Comparison of ENCODE assay signal across 15 mouse cellular contexts in genomic region chr1:182503206-182503900, GRCm38 (mm10). TPM values are rescaled to one million over a fixed set of nuclear protein-coding genes. Genes with fewer than 3 reads are reported as not detected.
DNase-seq lines count a peak whose midpoint lies in the region; ATAC-seq and TF ChIP-seq lines count a peak whose summit lies in the region.
"Had no signal": no experiment of that assay in that cellular context is flagged by ENCODE, and none has a peak within 500 bp of the region (broad histone marks: within the 10 kb centered on the region; RNA-seq: fewer than 3 reads in every experiment).

No protein-coding gene starts in this region.

- DNase-seq in heart, adult 2 months, result no peak
- DNase-seq in heart, postnatal 25 days (ENCODE audit: low spot score), result no peak
- DNase-seq in liver, postnatal 0 days, result no peak
- DNase-seq in 416B (ENCODE audit: low read depth), result peak; percentile 69
- DNase-seq in urinary bladder, postnatal 36 days (ENCODE audit: low spot score in 2 of 2), result no peak
- DNase-seq in left cerebral cortex, adult 18-20 months (ENCODE audit: low spot score in 2 of 2), result no peak
- DNase-seq: B cell, adult 2 months; cerebellum, adult 18-20 months; thymus, adult 18-20 months had no signal

- no peak overlapping the region for H3K9ac ChIP-seq in heart, adult 2 months (ENCODE audit: low read depth, low read length)
- no peak overlapping the region for H3K9ac ChIP-seq in liver, embryonic 12.5 days
- no peak overlapping the region for H3K9ac ChIP-seq in liver, postnatal 0 days (replicated peaks)
- H3K9ac ChIP-seq in intestine, embryonic 16.5 days (ENCODE audit: low read depth, low read length), result peak overlapping the region; percentile 36; the same call in 1 of the 2 replicates
- H3K9ac ChIP-seq: embryonic facial prominence, embryonic 13.5 days; hindbrain, embryonic 12.5 days; liver, embryonic 14.5 days had no signal

- H3K79me2 ChIP-seq in heart, adult 2 months (replicated peaks; ENCODE audit: control insufficient read depth, insufficient read depth, low read length), result peaks cover 2% of the 10 kb centered on the region; the same call in 1 of the 2 replicates

- H3K4me1 ChIP-seq in heart, adult 2 months (ENCODE audit: control insufficient read depth, insufficient read depth, low read length), result peaks cover 55% of the 10 kb centered on the region
- peaks cover 72% of the 10 kb centered on the region for H3K4me1 ChIP-seq in liver, embryonic 12.5 days
- peaks cover 44% of the 10 kb centered on the region for H3K4me1 ChIP-seq in liver, postnatal 0 days (ENCODE audit: insufficient read depth)
- H3K4me1 ChIP-seq in intestine, embryonic 16.5 days (ENCODE audit: control insufficient read depth, insufficient read depth, low read length), result peaks cover 59% of the 10 kb centered on the region

- no peaks in the 10 kb centered on the region for H3K27me3 ChIP-seq in heart, adult 2 months (ENCODE audit: control insufficient read depth, insufficient read depth, low read length)
- H3K27me3 ChIP-seq in liver, embryonic 12.5 days (replicated peaks), result no peaks in the 10 kb centered on the region
- H3K27me3 ChIP-seq in liver, postnatal 0 days (ENCODE audit: insufficient read depth, low read length), result no peaks in the 10 kb centered on the region
- H3K27me3 ChIP-seq in intestine, embryonic 16.5 days (replicated peaks; ENCODE audit: control insufficient read depth, insufficient read depth, low read length), result no peaks in the 10 kb centered on the region
- H3K27me3 ChIP-seq: embryonic facial prominence, embryonic 13.5 days; hindbrain, embryonic 12.5 days; neural tube, embryonic 12.5 days had no signal

- H3K4me2 ChIP-seq in liver, embryonic 12.5 days, result no peak overlapping the region
- H3K4me2 ChIP-seq in liver, postnatal 0 days (ENCODE audit: low read depth, low read length), result no peak overlapping the region
- H3K4me2 ChIP-seq in intestine, embryonic 16.5 days (ENCODE audit: low read depth, low read length), result no peak overlapping the region
- H3K4me2 ChIP-seq: embryonic facial prominence, embryonic 13.5 days; hindbrain, embryonic 12.5 days; neural tube, embryonic 12.5 days had no signal

- peaks cover 14% of the 10 kb centered on the region for H3K36me3 ChIP-seq in heart, adult 2 months (ENCODE audit: control insufficient read depth, insufficient read depth, low read length)
- H3K36me3 ChIP-seq in liver, embryonic 12.5 days, result no peaks in the 10 kb centered on the region; the same call in 1 of the 2 replicates
- 0 out of 2 replicates have a peak, but pooled peaks cover 5% of the 10 kb centered on the region for H3K36me3 ChIP-seq in liver, postnatal 0 days (replicated peaks; ENCODE audit: insufficient read depth, low read length)
- no peaks in the 10 kb centered on the region for H3K36me3 ChIP-seq in intestine, embryonic 16.5 days (ENCODE audit: control insufficient read depth, insufficient read depth, low read length)

- H3K4me3 ChIP-seq in heart, adult 2 months, result no peak overlapping the region
- H3K4me3 ChIP-seq in liver, embryonic 12.5 days, result no peak overlapping the region
- no peak overlapping the region for H3K4me3 ChIP-seq in liver, postnatal 0 days (ENCODE audit: low read depth, low read length)
- no peak overlapping the region for H3K4me3 ChIP-seq in intestine, embryonic 16.5 days (ENCODE audit: low read length)
- H3K4me3 ChIP-seq: embryonic facial prominence, embryonic 13.5 days; hindbrain, embryonic 12.5 days; neural tube, embryonic 12.5 days had no signal

- WGBS in heart, adult 2 months, result 80% methylated on average over 13 of the region's 13 CpGs
- 59% methylated on average over 13 of the region's 13 CpGs for WGBS in liver, embryonic 12.5 days (ENCODE audit: insufficient replicate concordance)
- 71% methylated on average over 13 of the region's 13 CpGs for WGBS in liver, postnatal 0 days (ENCODE audit: insufficient replicate concordance)
- WGBS in intestine, embryonic 16.5 days, result 84% methylated on average over 13 of the region's 13 CpGs

- no peak for TF ChIP-seq POLR2A in heart, adult 2 months (IDR thresholded peaks at IDR 0.05; ENCODE audit: insufficient read depth, low read depth, low read length)

- peak overlapping the region; percentile 78 for H3K27ac ChIP-seq in heart, adult 2 months
- H3K27ac ChIP-seq in liver, embryonic 12.5 days, result peak overlapping the region; percentile 38; the same call in 1 of the 2 replicates
- H3K27ac ChIP-seq in liver, postnatal 0 days (ENCODE audit: low read depth), result no peak overlapping the region
- peak overlapping the region; percentile 57; the same call in 1 of the 2 replicates for H3K27ac ChIP-seq in intestine, embryonic 16.5 days (ENCODE audit: low read length)
- H3K27ac ChIP-seq: hindbrain, embryonic 12.5 days; liver, embryonic 14.5 days; neural tube, embryonic 12.5 days had no signal

- H3K9me3 ChIP-seq in liver, embryonic 12.5 days (replicated peaks), result no peaks in the 10 kb centered on the region
- no peaks in the 10 kb centered on the region for H3K9me3 ChIP-seq in liver, postnatal 0 days (ENCODE audit: low read length)
- no peaks in the 10 kb centered on the region for H3K9me3 ChIP-seq in intestine, embryonic 16.5 days (ENCODE audit: control insufficient read depth, low read length)
- H3K9me3 ChIP-seq: embryonic facial prominence, embryonic 13.5 days; hindbrain, embryonic 12.5 days; neural tube, embryonic 12.5 days had no signal

- intact Hi-C loops in heart, adult 2 months (cut with DNase I), result loop anchor here (10.0 kb wide), 1 partner anchor 709 kb away; no protein-coding TSS in a partner anchor
- intact Hi-C loops in heart, postnatal 25 days (cut with DNase I), result no loop called here

- TF ChIP-seq CTCF in heart, adult 2 months (IDR thresholded peaks at IDR 0.05), result no peak
- TF ChIP-seq CTCF in liver, postnatal 0 days (IDR thresholded peaks at IDR 0.05; ENCODE audit: low read depth), result no peak

- no peak for ATAC-seq in liver, embryonic 12.5 days
- ATAC-seq in liver, postnatal 0 days, result no peak
- ATAC-seq in intestine, embryonic 16.5 days, result no peak

- no peak for TF ChIP-seq EP300 in heart, adult 2 months (IDR thresholded peaks at IDR 0.05; ENCODE audit: insufficient read depth, low read depth, low read length)
- TF ChIP-seq EP300 in liver, postnatal 0 days (IDR thresholded peaks at IDR 0.05; ENCODE audit: low read depth), result no peak

RNA-seq across cellular contexts. Expression of gene Capn2, which starts 14.1 kb away (rescaled TPM):
- total RNA-seq in heart, adult 2 months (2021), result 10 to 100 TPM; 63.9 to 65.3 TPM
- polyA plus RNA-seq in heart, adult 2 months (2012; rRNA removed), result 28.0 and 46.2 TPM in 2 replicates
- total RNA-seq in heart, postnatal 25 days (2021), result 10 to 100 TPM; 63.3 to 73.1 TPM
- 35.4 and 36.6 TPM in 2 replicates for polyA plus RNA-seq in liver, embryonic 12.5 days (2016; fragmentation: Nextera tagmentation; extraction: Ambion mirVana)
- polyA plus RNA-seq in liver, postnatal 0 days (2015; fragmentation: Nextera tagmentation; extraction: Ambion mirVana), result 20.6 and 23.6 TPM in 2 replicates
- polyA plus RNA-seq in intestine, embryonic 16.5 days (2015; fragmentation: Nextera tagmentation; extraction: Ambion mirVana), result 74.8 and 77.0 TPM in 2 replicates
- total RNA-seq in left cerebral cortex, adult 18-20 months (2021), result 10 to 100 TPM; 65.1 to 66.8 TPM
